Mouse (Mus musculus): Measurements from ENCODE around the gene Dtx3l. TPM values are rescaled to one million over a fixed set of nuclear protein-coding genes. Genes with fewer than 3 reads are reported as not detected.

The Dtx3l gene
- polyA plus RNA-seq, 1 experiment from 2014 or later, result 4.1 TPM

Other genes starting within 250 kb of the Dtx3l start
- gene Dirc2, start 169.8 kb downstream of the Dtx3l start, polyA plus RNA-seq (2014; fragmentation: Nextera tagmentation; extraction: Ambion mirVana), result 13.0 and 15.2 TPM in 2 replicates
- 23.5 and 23.8 TPM in 2 replicates for gene Hspbap1, start 168.8 kb downstream of the Dtx3l start, polyA plus RNA-seq (2014; fragmentation: Nextera tagmentation; extraction: Ambion mirVana)
- 0.36 and 0.50 TPM in 2 replicates for gene Parp14, start 67.6 kb downstream of the Dtx3l start, polyA plus RNA-seq (2014; fragmentation: Nextera tagmentation; extraction: Ambion mirVana)
- 3.7 and 4.2 TPM in 2 replicates for gene Parp9, start 681 bp downstream of the Dtx3l start, polyA plus RNA-seq (2014; fragmentation: Nextera tagmentation; extraction: Ambion mirVana)
- gene Kpna1, start 39.6 kb upstream of the Dtx3l start, polyA plus RNA-seq (2014; fragmentation: Nextera tagmentation; extraction: Ambion mirVana), result 57.0 and 60.0 TPM in 2 replicates
- 9.2 and 9.8 TPM in 2 replicates for gene Wdr5b, start 102.0 kb upstream of the Dtx3l start, polyA plus RNA-seq (2014; fragmentation: Nextera tagmentation; extraction: Ambion mirVana)
- 339 and 359 TPM in 2 replicates for gene Fam162a, start 132.4 kb upstream of the Dtx3l start, polyA plus RNA-seq (2014; fragmentation: Nextera tagmentation; extraction: Ambion mirVana)
- gene Ccdc58, start 132.5 kb upstream of the Dtx3l start, polyA plus RNA-seq (2014; fragmentation: Nextera tagmentation; extraction: Ambion mirVana), result 108 and 115 TPM in 2 replicates
- gene Csta1, start 192.1 kb upstream of the Dtx3l start, polyA plus RNA-seq (2014; fragmentation: Nextera tagmentation; extraction: Ambion mirVana), result 0.07 and 0.21 TPM in 2 replicates
- not detected in 2 replicates for gene Stfa2l1, start 217.7 kb upstream of the Dtx3l start, polyA plus RNA-seq (2014; fragmentation: Nextera tagmentation; extraction: Ambion mirVana)
- not detected in 2 replicates for gene Gm5483, start 245.1 kb upstream of the Dtx3l start, polyA plus RNA-seq (2014; fragmentation: Nextera tagmentation; extraction: Ambion mirVana)